ENCODE assay signal across 17 mouse cellular contexts in genomic region chr13:93547641-93548040, GRCm38 (mm10).
"Had no signal": no experiment of that assay in that cellular context is flagged by ENCODE, and none has a peak within 500 bp of the region (broad histone marks: within the 10 kb centered on the region; RNA-seq: fewer than 3 reads in every experiment).

No protein-coding gene starts in this region.

- H3K4me2 ChIP-seq: limb, embryonic 12.5 days; lung, embryonic 14.5 days; midbrain, embryonic 11.5 days; midbrain, embryonic 15.5 days; neural tube, embryonic 13.5 days had no signal

- H3K9ac ChIP-seq: limb, embryonic 12.5 days; liver, embryonic 14.5 days; lung, embryonic 14.5 days; midbrain, embryonic 15.5 days; neural tube, embryonic 13.5 days had no signal

- H3K9me3 ChIP-seq: limb, embryonic 12.5 days; megakaryocyte, embryonic 14.5 days; midbrain, embryonic 15.5 days; neural tube, embryonic 13.5 days had no signal

- H3K4me3 ChIP-seq: limb, embryonic 12.5 days; megakaryocyte, embryonic 14.5 days; midbrain, embryonic 15.5 days; neural tube, embryonic 13.5 days had no signal

- H3K4me1 ChIP-seq: limb, embryonic 12.5 days; megakaryocyte, embryonic 14.5 days; midbrain, embryonic 15.5 days; neural tube, embryonic 13.5 days had no signal

- ATAC-seq: intestine, embryonic 16.5 days; midbrain, embryonic 15.5 days had no signal

- DNase-seq: kidney, adult 8-10 months; layer of hippocampus, adult 9-11 months; lung, embryonic 14.5 days; lung, postnatal 14 days; retina, postnatal 1 day; right cerebral cortex, postnatal 4 days; spleen, adult 18-20 months; thymus, adult 2 months; thymus, postnatal 36 days had no signal

- H3K36me3 ChIP-seq: limb, embryonic 12.5 days; midbrain, embryonic 15.5 days; neural tube, embryonic 13.5 days had no signal

- H3K27ac ChIP-seq: limb, embryonic 12.5 days; liver, embryonic 14.5 days; macrophage; midbrain, embryonic 15.5 days; neural tube, embryonic 13.5 days had no signal

- H3K27me3 ChIP-seq: limb, embryonic 12.5 days; megakaryocyte, embryonic 14.5 days; midbrain, embryonic 15.5 days; neural tube, embryonic 13.5 days had no signal
